Mouse (Mus musculus): ENCODE results near the gene Slc35a5.

GRCm38 (mm10) chr16:45204859-45205670, 46.6 kb upstream of the Slc35a5 start:
- TF ChIP-seq POLR2A (IDR thresholded peaks at IDR 0.05; ENCODE audit: control insufficient read depth, low read depth, low read length) (no peak), CTCF (IDR thresholded peaks at IDR 0.05; ENCODE audit: control insufficient read depth, insufficient read depth, insufficient replicate concordance, low read depth, low read length) (no peak)

Measured in testis, adult 2 months (tissue).